Mouse (Mus musculus) frontal cortex, adult 2 months (tissue): ENCODE results near the gene S1pr1. TPM values are rescaled to one million over a fixed set of nuclear protein-coding genes. Genes with fewer than 3 reads are reported as not detected.
A peak's percentile ranks its signal among the peaks of the same experiment; 100 is the strongest.

ENCODE experiments used
- DNase-seq, 2 experiments: peaks; one replicate each; pipeline ENCODE4 v3.0.0; 2022; ENCODE audit warnings: low spot score in 1 of 2; ENCODE audit errors: extremely low spot score in 1 of 2
- polyA plus RNA-seq: library from polyadenylated mRNA; depleted of rRNA; stranded (reverse); fragments of >200 nt; gene quantifications from 2 replicates; pipeline ENCODE4 v1.2.3, GENCODE M21; 2012

Gene S1pr1
- polyA plus RNA-seq, 1 experiment = 159 TPM

- no peak for DNase-seq
Observed at GRCm38 (mm10) chr3:115713417-115714048, 1.3 kb downstream of the S1pr1 start.

DNA sequence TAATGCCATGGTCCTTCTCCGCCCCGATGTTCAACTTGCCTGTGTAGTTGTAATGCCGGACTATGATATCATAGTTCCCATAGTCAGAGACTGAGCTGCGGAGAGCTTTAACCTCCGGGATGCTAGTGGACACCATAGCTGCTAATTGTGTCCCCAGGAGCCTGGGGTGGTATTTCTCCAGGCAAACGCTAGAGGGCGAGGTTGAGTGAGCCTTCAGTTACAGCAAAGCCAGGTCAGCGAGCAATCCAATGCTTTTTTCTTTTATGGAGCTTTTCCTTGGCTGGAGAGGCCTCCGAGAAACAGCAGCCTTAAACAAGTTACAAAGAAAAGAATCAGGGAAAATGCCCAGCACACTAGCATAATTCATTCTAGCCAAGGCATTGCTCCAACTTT, 2.1 kb downstream of the S1pr1 start:
- peak; percentile 53 to 87 for DNase-seq

GRCm38 (mm10) chr3:115711924-115712807, 2.7 kb downstream of the S1pr1 start:
- no peak for DNase-seq

DNA sequence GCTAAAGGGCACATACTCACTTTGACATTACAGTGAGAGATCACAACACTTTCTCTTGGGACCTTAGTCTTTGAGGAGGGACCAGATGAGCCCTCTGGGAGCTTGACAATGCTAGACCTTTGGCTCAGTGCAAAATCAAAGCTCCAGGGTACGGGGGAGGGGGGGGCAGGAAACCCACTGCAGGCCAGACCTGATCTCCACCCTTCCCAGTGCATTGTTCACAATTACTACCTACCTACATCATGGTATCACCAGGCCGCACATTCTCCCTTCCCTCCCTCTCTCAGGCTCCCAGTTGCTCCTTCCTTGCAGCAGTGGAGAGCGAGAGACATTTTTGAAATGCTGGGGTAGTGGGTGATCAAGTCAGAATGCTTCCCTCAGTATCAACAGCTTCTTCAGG, 3.5 kb downstream of the S1pr1 start:
- no peak for DNase-seq

DNA sequence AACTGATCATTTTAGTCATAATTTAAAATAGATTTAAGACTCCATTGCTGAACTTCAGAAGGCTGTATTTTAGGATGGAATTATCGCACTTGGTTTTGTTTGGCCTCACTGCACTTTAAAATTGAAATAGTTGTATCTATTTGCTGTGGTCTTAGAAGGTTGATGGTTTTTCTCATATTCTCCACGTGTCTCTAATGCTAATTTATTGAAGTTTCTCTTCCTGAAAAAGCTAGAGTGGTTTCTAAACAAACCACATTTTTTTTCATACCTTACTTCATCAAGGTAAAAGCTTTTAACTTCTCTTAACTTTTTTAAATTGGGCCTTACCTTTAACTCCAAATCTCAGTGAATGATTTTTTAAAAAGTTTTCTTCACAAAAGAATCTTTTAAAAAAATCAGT, 4.8 kb downstream of the S1pr1 start:
- DNase-seq = no peak

GRCm38 (mm10) chr3:115709118-115709574, 5.7 kb downstream of the S1pr1 start:
- no peak for DNase-seq

DNA sequence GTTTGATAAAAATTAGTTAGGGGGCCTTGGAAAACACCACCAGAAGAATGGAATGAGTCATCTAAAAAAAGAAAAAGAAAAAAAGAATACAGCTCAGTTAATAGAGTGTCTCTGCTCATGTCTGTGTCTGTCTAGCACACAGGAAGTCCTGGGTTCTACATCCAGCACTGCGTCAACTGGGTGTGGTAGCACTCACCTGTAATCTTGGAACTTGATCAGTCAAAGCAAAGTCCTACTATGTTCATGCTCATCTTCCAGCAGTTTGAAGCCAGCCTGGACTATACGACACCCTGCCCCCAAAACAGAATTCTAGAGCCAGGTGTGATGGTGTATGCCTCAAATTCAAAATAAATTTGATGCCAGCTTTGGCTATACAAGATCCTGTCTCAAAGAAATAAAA, 8.1 kb downstream of the S1pr1 start:
- DNase-seq = no peak

GRCm38 (mm10) chr3:115704254-115704908, 10.5 kb downstream of the S1pr1 start:
- DNase-seq = no peak

GRCm38 (mm10) chr3:115703720-115704119, 11.2 kb downstream of the S1pr1 start:
- no peak for DNase-seq

GRCm38 (mm10) chr3:115702089-115702488, 12.8 kb downstream of the S1pr1 start:
- DNase-seq = no peak

DNA sequence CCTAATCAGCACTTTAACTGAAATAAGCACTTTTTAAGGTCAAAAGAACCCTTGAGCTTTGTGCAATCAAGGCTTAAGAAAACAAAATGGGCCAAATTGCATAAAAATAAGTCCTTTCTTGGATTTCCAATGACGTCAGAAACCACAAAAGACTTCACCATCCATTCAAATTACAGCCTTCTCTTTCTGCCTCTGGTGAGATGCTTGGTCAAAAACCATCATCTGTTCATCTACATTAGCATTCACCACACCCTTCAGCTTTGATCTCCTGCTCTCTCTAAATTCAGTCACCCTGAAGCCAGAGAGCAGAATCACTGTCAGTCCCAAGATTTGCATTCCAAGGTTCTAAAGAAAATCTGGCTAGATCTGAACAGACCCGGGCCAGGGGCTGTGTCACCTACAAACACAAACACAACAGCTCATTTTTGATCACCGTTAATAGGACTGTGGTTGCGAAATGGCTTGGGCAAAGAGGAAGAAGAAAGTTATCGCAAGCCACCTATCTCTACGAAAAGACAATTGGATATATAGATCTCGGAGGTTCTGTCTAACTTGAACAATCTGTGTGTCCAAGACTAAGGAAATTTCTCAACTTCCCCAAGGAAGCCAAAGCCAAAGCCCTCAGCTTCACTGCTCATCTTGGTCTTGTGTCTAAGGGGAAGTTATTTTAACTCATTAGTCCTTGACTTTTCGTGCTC, 19.5 kb downstream of the S1pr1 start:
- DNase-seq = no peak

DNA sequence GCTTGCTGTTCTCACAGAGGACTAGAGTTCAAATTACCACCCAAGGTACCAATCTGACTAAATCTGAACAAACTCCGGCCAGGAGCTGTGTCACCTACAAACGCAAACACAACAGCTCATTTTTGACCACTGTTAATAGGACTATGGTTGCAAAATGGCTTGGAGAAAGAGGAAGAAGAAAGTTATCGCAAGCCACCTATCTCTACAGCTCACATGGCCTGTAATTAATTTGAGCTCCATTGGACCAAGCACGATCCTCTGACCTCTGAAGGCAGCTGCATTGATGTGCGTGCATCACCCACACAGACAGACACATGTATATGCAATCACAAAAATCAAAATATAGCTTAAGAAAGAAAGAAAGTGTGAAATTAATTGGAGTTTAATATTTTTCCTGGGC, 20.7 kb downstream of the S1pr1 start:
- no peak for DNase-seq

DNA sequence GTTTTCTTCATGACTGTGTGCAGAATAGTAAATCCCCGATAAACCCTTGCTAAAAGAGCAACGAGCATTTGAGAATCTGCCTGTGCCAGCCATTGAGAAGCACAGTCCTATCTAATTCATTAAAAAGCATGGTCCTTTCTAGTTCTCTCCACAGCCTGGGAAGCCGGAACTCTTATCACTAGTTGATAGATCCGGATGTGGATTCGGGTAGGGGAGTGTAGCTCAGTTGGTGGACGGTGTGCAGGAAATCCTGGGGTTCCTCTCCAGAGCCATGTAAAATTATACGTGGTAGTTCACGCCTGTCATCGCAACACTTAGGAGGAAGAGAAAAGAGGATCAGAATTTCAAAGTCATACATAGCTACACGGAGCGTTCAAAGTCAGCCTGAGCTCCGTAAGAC, 21.5 kb downstream of the S1pr1 start:
- no peak for DNase-seq

DNA sequence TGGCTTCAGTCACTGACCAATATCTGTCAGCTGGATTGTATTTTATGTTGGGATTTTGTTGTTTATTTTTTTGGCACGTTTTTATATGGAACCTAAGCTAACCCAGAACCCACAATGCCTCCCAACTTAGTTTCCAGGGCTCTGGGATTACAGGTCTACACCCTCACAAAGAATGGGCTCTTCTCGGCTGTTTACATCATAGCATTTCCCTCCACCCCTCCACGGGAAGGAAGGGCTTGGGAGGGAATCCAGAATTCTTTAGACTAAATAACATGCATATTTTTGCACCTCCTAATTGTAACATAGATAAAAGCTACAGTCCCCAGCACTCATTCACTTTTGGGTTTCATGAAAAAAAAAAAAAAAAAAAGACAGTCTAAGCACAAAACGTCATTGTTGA, 22.0 kb downstream of the S1pr1 start:
- no peak for DNase-seq

- no peak for DNase-seq
Observed at GRCm38 (mm10) chr3:115692384-115692783, 22.5 kb downstream of the S1pr1 start.

- DNase-seq = no peak
Observed at GRCm38 (mm10) chr3:115689920-115690319, 25.0 kb downstream of the S1pr1 start.

DNA sequence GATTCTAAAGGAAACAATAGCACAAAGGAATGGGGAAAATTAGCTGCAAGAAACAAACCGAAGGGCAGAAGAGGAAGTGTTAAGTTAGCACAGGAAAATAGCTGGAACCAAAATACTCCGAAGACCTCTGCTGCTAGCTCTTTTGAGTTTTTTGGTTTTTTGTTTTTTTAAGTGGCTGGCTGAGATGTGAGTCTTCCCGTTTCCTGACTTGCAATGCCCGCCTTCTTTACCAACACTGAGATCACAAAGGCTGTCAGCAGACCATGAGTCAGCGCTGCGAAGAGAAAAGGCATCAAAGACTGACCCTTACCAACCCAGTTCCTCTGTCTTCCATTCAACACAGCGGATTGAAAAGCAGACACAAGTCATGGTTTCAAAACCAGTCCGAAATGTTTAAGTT, 25.5 kb downstream of the S1pr1 start:
- peak in 1 of 2 experiments; percentile 4 for DNase-seq

DNA sequence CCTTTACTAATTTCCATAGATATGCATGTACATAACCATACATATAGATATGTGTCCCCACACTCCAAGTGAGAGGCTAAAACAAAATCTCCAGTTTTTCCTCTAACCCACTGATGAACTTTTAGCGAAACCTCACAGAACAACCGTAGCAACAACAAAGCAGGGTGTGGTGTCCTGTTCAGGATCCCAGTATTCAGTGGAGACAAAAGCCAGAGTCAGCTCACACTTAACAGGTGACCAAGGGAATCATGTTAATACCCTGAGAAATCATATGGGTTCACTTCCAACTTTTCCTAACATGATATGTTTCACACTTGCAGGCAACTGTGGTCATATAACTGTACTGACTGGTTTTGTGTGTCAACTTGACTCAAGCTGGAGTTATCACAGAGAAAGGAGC, 27.1 kb downstream of the S1pr1 start:
- DNase-seq = no peak

DNA sequence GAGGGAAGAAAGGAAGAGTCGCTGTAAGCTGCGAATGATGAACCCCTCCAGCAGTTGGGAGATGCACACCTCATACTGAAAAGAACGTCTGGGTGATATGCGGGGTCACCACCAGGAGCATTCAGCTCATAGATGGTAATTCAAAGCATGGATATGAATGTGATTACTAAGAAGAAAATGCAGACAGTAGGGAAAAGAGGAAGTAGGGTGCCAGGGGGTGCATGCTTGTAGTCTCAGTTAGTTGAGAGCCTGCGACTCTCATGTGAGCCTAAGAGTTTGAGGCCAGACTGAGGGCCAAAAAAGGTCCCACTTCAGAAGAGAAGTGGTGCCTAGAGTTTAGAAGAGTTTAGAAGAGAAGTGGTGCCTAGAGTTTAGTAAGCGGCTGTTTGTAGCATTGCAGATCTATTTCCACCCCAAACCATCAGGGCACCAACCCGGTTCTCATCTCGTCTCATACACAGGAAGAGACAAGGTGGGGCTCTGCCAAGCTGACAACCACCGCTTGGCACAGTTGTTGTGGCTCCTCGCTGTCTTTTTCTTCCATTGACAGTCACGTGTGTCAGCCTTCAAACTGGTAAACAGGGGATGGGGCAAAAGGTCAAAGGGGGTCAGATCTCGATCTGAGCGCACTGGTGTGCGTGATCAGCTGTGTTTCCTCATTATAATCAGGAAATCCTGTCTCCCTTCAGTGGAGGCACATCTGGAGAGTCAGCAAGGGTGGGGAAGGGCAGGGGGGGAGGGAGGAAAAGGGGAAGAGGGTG, 32.4 kb downstream of the S1pr1 start:
- DNase-seq = no peak

- DNase-seq = no peak
Observed at GRCm38 (mm10) chr3:115681184-115681583, 33.7 kb downstream of the S1pr1 start.
